Mouse (Mus musculus) thymus, postnatal 4 days (tissue): ENCODE results near the gene Ccnf.
A peak's percentile ranks its signal among the peaks of the same experiment; 100 is the strongest.

ENCODE experiments used
- DNase-seq: peaks from one replicate; pipeline ENCODE4 v3.0.0; 2021

The Ccnf gene

GRCm38 (mm10) chr17:24222653-24223052 is 28.6 kb downstream of the Ccnf start:
- DNase-seq, result no peak

- DNase-seq, result peak; percentile 89
Measured at GRCm38 (mm10) chr17:24220435-24221411, 30.6 kb downstream of the Ccnf start, which contains the start of gene Tedc2. Gene Tedc2 (minus strand): TSS chr17:24220851.

GRCm38 (mm10) chr17:24216836-24217235 is 34.4 kb downstream of the Ccnf start:
- no peak for DNase-seq

GRCm38 (mm10) chr17:24213186-24213585 is 38.1 kb downstream of the Ccnf start:
- DNase-seq, result no peak

- no peak for DNase-seq
Measured at GRCm38 (mm10) chr17:24212441-24213018, 38.8 kb downstream of the Ccnf start.

- DNase-seq, result peak; percentile 24
Measured at GRCm38 (mm10) chr17:24211631-24212440, 39.4 kb downstream of the Ccnf start.

GRCm38 (mm10) chr17:24210591-24210990 is 40.7 kb downstream of the Ccnf start:
- DNase-seq, result no peak

- DNase-seq, result no peak
Measured at GRCm38 (mm10) chr17:24209916-24210240, 41.4 kb downstream of the Ccnf start.

- DNase-seq, result peak; percentile 45
Measured at GRCm38 (mm10) chr17:24209043-24209915, 42.0 kb downstream of the Ccnf start, which contains the start of gene Ntn3. Gene Ntn3 (minus strand): TSS chr17:24209531.

GRCm38 (mm10) chr17:24208641-24209042 is 42.6 kb downstream of the Ccnf start:
- DNase-seq, result no peak

GRCm38 (mm10) chr17:24207768-24208640 is 43.3 kb downstream of the Ccnf start:
- DNase-seq, result no peak

GRCm38 (mm10) chr17:24206451-24207351 is 44.6 kb downstream of the Ccnf start:
- DNase-seq, result peak; percentile 58

GRCm38 (mm10) chr17:24205908-24206361 is 45.3 kb downstream of the Ccnf start:
- DNase-seq, result peak; percentile 49

- peak; percentile 90 for DNase-seq
Measured at GRCm38 (mm10) chr17:24205284-24205888, 45.9 kb downstream of the Ccnf start, which contains the start of gene Tbc1d24. Gene Tbc1d24 (minus strand): TSS chr17:24205562.

GRCm38 (mm10) chr17:24204846-24205245 is 46.4 kb downstream of the Ccnf start:
- DNase-seq, result no peak

- no peak for DNase-seq
Measured at GRCm38 (mm10) chr17:24203611-24204534, 47.4 kb downstream of the Ccnf start.

- DNase-seq, result no peak
Measured at GRCm38 (mm10) chr17:24203068-24203467, 48.2 kb downstream of the Ccnf start.

GRCm38 (mm10) chr17:24201092-24201491 is 50.2 kb downstream of the Ccnf start:
- no peak for DNase-seq
